Mouse (Mus musculus) lung, adult 2 months (tissue): ENCODE data around the gene Aamdc. TPM values are rescaled to one million over a fixed set of nuclear protein-coding genes. Genes with fewer than 3 reads are reported as not detected.

Source experiments
- DNase-seq: peaks from one replicate; pipeline ENCODE4 v3.0.0; 2022
- H3K4me1 ChIP-seq: fragments of 200-500 bp; 2 replicates; pipeline ENCODE4 v1.6.1; 2011; ENCODE audit warnings: low read length; ENCODE audit not compliant: control insufficient read depth, insufficient read depth
- H3K4me3 ChIP-seq: fragments of 200-500 bp; replicated peaks from 2 replicates; pipeline ENCODE3; 2011; ENCODE audit warnings: low read depth, mild to moderate bottlenecking, control low read depth, low read length; ENCODE audit errors: extremely low read depth
- CTCF ChIP-seq: fragments of 200-500 bp; IDR thresholded peaks from 2 replicates; pipeline ENCODE4 v1.5.1; 2011; ENCODE audit warnings: mild to moderate bottlenecking, low read length, control low read depth; ENCODE audit not compliant: insufficient read depth
- POLR2A ChIP-seq: fragments of 200-500 bp; IDR thresholded peaks from 2 replicates; pipeline ENCODE4 v1.6.1; 2011; ENCODE audit warnings: low read depth, mild to moderate bottlenecking, control low read depth, low read length, borderline replicate concordance; ENCODE audit errors: extremely low read depth
- WGBS: fragments of 180-500 bp; shearing (Covaris S2); methylation state at CpG from one replicate; pipeline ENCODE4 v1.1.7; 2018; 5-methylcytosine and 5-hydroxymethylcytosine counted together
- polyA plus RNA-seq: library from polyadenylated mRNA; depleted of rRNA; stranded (reverse); fragments of >200 nt; gene quantifications from 2 replicates; pipeline ENCODE4 v1.2.3, GENCODE M21; 2012

The Aamdc gene
- polyA plus RNA-seq, 1 experiment = 25.6 TPM

DNA sequence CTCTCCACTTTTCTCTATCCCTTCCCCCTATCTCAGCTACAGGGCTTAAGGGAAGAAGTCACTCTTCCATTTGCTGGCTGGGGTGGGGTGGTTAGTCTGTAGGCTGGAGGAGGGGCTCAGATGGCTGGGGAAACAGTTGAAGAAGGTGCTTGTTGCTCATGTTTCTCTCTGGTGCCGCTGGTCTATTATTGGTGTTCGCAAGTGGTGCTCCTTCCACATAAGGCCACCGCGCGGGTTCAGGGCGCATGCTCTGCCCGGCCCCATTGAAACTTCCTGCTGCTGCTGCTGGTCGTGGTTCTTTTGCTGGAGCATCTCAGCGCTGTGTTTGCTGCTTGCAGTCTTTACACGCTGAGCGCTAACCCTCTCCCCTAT lies 1.5 kb upstream of the Aamdc start:
- H3K4me3 ChIP-seq = peak overlapping the region; percentile 86
- peak; percentile 80 for DNase-seq
- under 1% methylated on average over 11 of the region's 11 CpGs for WGBS
- peaks cover 3% of the 10 kb centered on the region for H3K4me1 ChIP-seq
- TF ChIP-seq CTCF (0 out of 2 replicates have a peak, but pooled peaks have one; percentile 2), POLR2A (peak; percentile 71; the same call in 1 of the 2 replicates)

GRCm38 (mm10) chr7:97579976-97580842 lies 912 bp upstream of the Aamdc start:
- peak overlapping the region; percentile 86 for H3K4me3 ChIP-seq
- peak; percentile 66 for DNase-seq
- no peak for TF ChIP-seq CTCF
- TF ChIP-seq POLR2A = no peak
- peaks cover 3% of the 10 kb centered on the region for H3K4me1 ChIP-seq
- under 1% methylated on average over 65 of the region's 65 CpGs for WGBS

- TF ChIP-seq POLR2A = no peak
- no peak for TF ChIP-seq CTCF
- Histone ChIP-seq H3K4me1 (no peaks in the 10 kb centered on the region), H3K4me3 (peak overlapping the region; percentile 67)
- 24% methylated on average over 8 of the region's 8 CpGs for WGBS
- peak; percentile 40 for DNase-seq
Measured at GRCm38 (mm10) chr7:97578361-97579066, 783 bp downstream of the Aamdc start.

DNA sequence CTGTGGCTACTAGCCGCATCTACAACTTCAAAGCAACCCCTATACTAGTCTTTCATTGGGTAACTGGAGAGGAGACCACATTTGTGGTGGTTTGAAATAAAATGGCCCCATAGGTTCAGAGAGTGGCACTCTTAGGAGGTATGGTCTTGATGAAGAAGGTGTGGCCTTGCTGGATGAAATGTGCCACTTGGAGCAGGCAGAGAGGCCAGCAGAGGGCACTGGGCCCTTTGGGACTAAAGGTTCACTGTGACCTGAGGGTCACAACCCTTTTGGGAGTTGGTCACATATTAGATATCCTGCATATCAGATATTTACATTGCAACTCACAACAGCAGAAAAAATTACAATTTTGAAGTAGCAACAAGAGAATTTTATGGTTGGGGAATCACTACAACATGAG lies 8.9 kb downstream of the Aamdc start:
- 89% methylated on average over 1 of the region's 1 CpGs for WGBS
- no peak for DNase-seq
- H3K4me3 ChIP-seq = no peak overlapping the region
- H3K4me1 ChIP-seq = no peaks in the 10 kb centered on the region
- no peak for TF ChIP-seq POLR2A
- peak; percentile 45; the same call in 1 of the 2 replicates for TF ChIP-seq CTCF

- WGBS = 72% methylated on average over 4 of the region's 4 CpGs
- TF ChIP-seq CTCF (no peak), POLR2A (no peak)
- DNase-seq = no peak
- Histone ChIP-seq H3K4me1 (no peaks in the 10 kb centered on the region), H3K4me3 (no peak overlapping the region)
Measured at GRCm38 (mm10) chr7:97569372-97569771, 9.9 kb downstream of the Aamdc start.

- no peak for DNase-seq
- 83% methylated on average over 2 of the region's 2 CpGs for WGBS
- Histone ChIP-seq H3K4me1 (no peaks in the 10 kb centered on the region), H3K4me3 (no peak overlapping the region)
- TF ChIP-seq CTCF (no peak), POLR2A (no peak)
Measured at GRCm38 (mm10) chr7:97563576-97563975, 15.7 kb downstream of the Aamdc start.

- 94% methylated on average over 9 of the region's 9 CpGs for WGBS
- Histone ChIP-seq H3K4me3 (no peak overlapping the region), H3K4me1 (no peaks in the 10 kb centered on the region)
- DNase-seq = no peak
- TF ChIP-seq CTCF (no peak), POLR2A (no peak)
Measured at GRCm38 (mm10) chr7:97550673-97551072, 28.6 kb downstream of the Aamdc start.

DNA sequence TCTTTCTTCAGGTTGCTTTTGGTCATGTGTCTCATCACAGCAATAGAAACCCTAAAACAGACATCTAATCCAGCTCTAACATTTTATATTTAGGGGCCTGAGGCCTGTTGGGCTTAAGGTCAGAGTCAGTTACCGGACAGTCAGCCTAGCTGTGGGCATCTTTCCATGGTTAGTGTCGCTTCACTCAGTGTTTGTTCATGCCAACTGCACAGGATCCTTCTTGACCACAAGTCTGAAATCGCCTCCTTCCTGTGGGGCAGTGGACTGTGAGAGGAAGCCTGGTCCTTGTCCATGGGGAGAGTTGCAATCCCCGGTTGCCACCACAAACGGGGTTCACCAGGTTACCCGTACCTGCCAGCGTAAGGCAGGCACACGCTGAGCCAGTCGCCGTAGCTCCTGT lies 30.0 kb downstream of the Aamdc start:
- Histone ChIP-seq H3K4me1 (no peaks in the 10 kb centered on the region), H3K4me3 (no peak overlapping the region)
- WGBS = 94% methylated on average over 10 of the region's 10 CpGs
- no peak for DNase-seq
- no peak for TF ChIP-seq CTCF
- no peak for TF ChIP-seq POLR2A

GRCm38 (mm10) chr7:97546462-97546861 lies 32.8 kb downstream of the Aamdc start:
- WGBS = 85% methylated on average over 2 of the region's 2 CpGs
- H3K4me1 ChIP-seq = no peaks in the 10 kb centered on the region

More at GRCm38 (mm10) chr7:97546462-97546861, 32.8 kb downstream of the Aamdc start:
- no peak overlapping the region for H3K4me3 ChIP-seq
- TF ChIP-seq CTCF (no peak), POLR2A (no peak)
- no peak for DNase-seq
